Mouse (Mus musculus) C2C12 (cell line): ENCODE results near the gene Cdkn2aip.
A peak's percentile ranks its signal among the peaks of the same experiment; 100 is the strongest.

Experiments
- CEBPB ChIP-seq: IDR thresholded peaks from one replicate; pipeline ENCODE4 v1.6.1; 2011; ENCODE audit warnings: low read depth, mild to moderate bottlenecking, control low read depth, moderate library complexity
- CTCF ChIP-seq: IDR thresholded peaks from one replicate; pipeline ENCODE4 v1.5.1; 2011; ENCODE audit not compliant: control insufficient read depth, insufficient read depth, insufficient read length
- MAX ChIP-seq: IDR thresholded peaks from one replicate; pipeline ENCODE4 v1.6.1; 2011; ENCODE audit warnings: mild to moderate bottlenecking, control low read depth
- MYOG ChIP-seq: IDR thresholded peaks from one replicate; pipeline ENCODE4 v1.6.1; 2011; ENCODE audit not compliant: control insufficient read depth, insufficient read length; ENCODE audit errors: extremely low read depth
- USF1 ChIP-seq: IDR thresholded peaks from one replicate; pipeline ENCODE4 v1.6.1; 2011; ENCODE audit warnings: low read depth, mild to moderate bottlenecking, control low read depth, moderate library complexity

DNA sequence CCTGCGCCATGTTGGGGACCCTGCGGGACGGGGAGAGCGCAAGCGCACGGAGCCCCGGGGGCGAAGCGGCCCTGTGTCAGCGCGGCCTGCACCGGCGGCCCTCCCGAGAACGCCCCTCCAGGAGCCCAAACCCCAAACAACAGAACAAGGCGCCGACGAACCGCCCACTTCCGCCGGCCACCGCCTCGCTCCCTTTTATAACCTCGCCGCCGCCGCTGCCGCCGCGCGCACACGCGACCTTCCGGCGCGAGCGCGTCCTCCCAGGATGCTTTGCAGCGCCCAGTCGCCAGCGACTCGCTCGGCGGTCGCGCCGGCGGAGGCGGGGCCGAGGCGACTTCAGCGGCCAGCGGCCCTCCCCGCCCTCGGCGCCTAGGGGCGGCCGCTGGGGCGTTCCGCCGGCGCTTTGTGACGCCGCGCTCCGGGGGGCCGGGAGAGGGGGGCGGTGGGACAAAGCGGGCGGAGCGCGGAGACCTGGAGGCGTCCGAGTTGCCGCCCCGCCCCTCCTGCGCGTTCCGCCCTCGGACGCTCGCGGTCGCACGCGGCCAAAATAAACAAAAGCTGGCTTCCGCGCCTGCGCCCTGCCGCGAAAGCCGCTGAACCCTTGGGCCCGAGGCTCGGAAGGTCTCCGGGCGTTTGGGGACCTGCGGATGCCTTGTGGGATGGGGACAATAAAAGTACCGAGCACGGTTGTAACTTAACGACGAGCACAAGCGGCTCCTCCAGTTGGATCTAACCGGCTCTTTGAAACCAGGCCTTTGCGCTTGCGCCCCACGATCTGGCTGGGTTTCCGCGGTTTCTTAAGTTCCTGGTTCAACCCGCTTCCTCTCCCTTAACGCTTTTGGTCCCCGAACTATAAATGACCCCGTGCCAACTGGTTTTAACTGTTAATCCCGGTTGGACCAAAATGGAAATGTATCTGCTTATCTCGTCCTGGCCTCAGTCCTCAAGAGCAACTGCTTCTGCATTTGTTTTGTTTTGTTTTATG lies at the start of gene Cdkn2aip:
- no peak for TF ChIP-seq MYOG
- no peak for TF ChIP-seq CTCF
- no peak for TF ChIP-seq CEBPB
- TF ChIP-seq MAX: peak; percentile 33
- no peak for TF ChIP-seq USF1
